Mouse (Mus musculus) embryonic facial prominence, embryonic 13.5 days (tissue): ENCODE results near the gene Isoc2a. TPM values are rescaled to one million over a fixed set of nuclear protein-coding genes. Genes with fewer than 3 reads are reported as not detected.

Experiments used
- polyA plus RNA-seq: library from polyadenylated mRNA; unstranded; fragments of >200 nt; fragmentation: Nextera tagmentation; extraction: Ambion mirVana; gene quantifications from 2 replicates; pipeline ENCODE4 v1.2.1, GENCODE M21; 2015

Isoc2a gene
- polyA plus RNA-seq, 1 experiment from 2014 or later = 1.3 TPM

Other genes starting within 250 kb of the Isoc2a start
- gene Tmem86b, start 245.7 kb upstream of the Isoc2a start, polyA plus RNA-seq = 2.0 and 2.2 TPM in 2 replicates
- 10.5 and 14.1 TPM in 2 replicates for gene Ppp6r1, start 218.1 kb upstream of the Isoc2a start, polyA plus RNA-seq
- 78.4 and 92.3 TPM in 2 replicates for gene Hspbp1, start 192.1 kb upstream of the Isoc2a start, polyA plus RNA-seq
- gene Brsk1, start 186.5 kb upstream of the Isoc2a start, polyA plus RNA-seq = 2.7 and 3.1 TPM in 2 replicates
- gene Tmem150b, start 151.9 kb upstream of the Isoc2a start, polyA plus RNA-seq = 0.24 and 0.45 TPM in 2 replicates
- gene Kmt5c, start 137.0 kb upstream of the Isoc2a start, polyA plus RNA-seq = 62.0 and 64.3 TPM in 2 replicates
- 53.3 and 75.6 TPM in 2 replicates for gene Cox6b2, start 124.1 kb upstream of the Isoc2a start, polyA plus RNA-seq
- not detected in 2 replicates for gene Fam71e2, start 105.9 kb upstream of the Isoc2a start, polyA plus RNA-seq
- not detected in 2 replicates for gene Il11, start 94.3 kb upstream of the Isoc2a start, polyA plus RNA-seq
- not detected in 2 replicates for gene Tmem190, start 94.2 kb upstream of the Isoc2a start, polyA plus RNA-seq
- 6.3 and 7.2 TPM in 2 replicates for gene Tmem238, start 87.5 kb upstream of the Isoc2a start, polyA plus RNA-seq
- 335 and 398 TPM in 2 replicates for gene Rpl28, start 84.3 kb upstream of the Isoc2a start, polyA plus RNA-seq
- 347 and 400 TPM in 2 replicates for gene Ube2s, start 64.6 kb upstream of the Isoc2a start, polyA plus RNA-seq
- gene Shisa7, start 32.5 kb upstream of the Isoc2a start, polyA plus RNA-seq = 0.39 and 0.63 TPM in 2 replicates
- 5.9 and 6.5 TPM in 2 replicates for gene Isoc2b, start 6.9 kb upstream of the Isoc2a start, polyA plus RNA-seq
- 0.15 TPM in 1 of 2 replicates, not detected in the other for gene Gm36210, start 29.4 kb downstream of the Isoc2a start, polyA plus RNA-seq
- 4.3 and 4.8 TPM in 2 replicates for gene Zfp628, start 38.1 kb downstream of the Isoc2a start, polyA plus RNA-seq
- gene Nat14, start 44.9 kb downstream of the Isoc2a start, polyA plus RNA-seq = 3.3 and 4.6 TPM in 2 replicates
- 0.51 and 0.62 TPM in 2 replicates for gene Ssc5d, start 48.6 kb downstream of the Isoc2a start, polyA plus RNA-seq
- 0.18 TPM in 1 of 2 replicates, not detected in the other for gene Sbk2, start 87.3 kb downstream of the Isoc2a start, polyA plus RNA-seq
- 0.08 TPM in 1 of 2 replicates, not detected in the other for gene Sbk3, start 94.0 kb downstream of the Isoc2a start, polyA plus RNA-seq
- 38.4 and 42.0 TPM in 2 replicates for gene Zfp579, start 119.0 kb downstream of the Isoc2a start, polyA plus RNA-seq
- gene Zfp524, start 137.3 kb downstream of the Isoc2a start, polyA plus RNA-seq = 10.3 and 12.0 TPM in 2 replicates
- gene Fiz1, start 137.5 kb downstream of the Isoc2a start, polyA plus RNA-seq = 45.7 and 47.9 TPM in 2 replicates
- gene Gm44973, start 138.3 kb downstream of the Isoc2a start, polyA plus RNA-seq = 1.2 TPM in 1 of 2 replicates, not detected in the other
- gene Zfp865, start 143.2 kb downstream of the Isoc2a start, polyA plus RNA-seq = 7.7 and 7.9 TPM in 2 replicates
- 46.1 and 55.4 TPM in 2 replicates for gene Ccdc106, start 143.4 kb downstream of the Isoc2a start, polyA plus RNA-seq
- gene 4632433K11Rik, start 157.0 kb downstream of the Isoc2a start, polyA plus RNA-seq = not detected in 2 replicates
- 5.6 and 5.9 TPM in 2 replicates for gene Zfp784, start 161.3 kb downstream of the Isoc2a start, polyA plus RNA-seq
- gene Zfp580, start 174.4 kb downstream of the Isoc2a start, polyA plus RNA-seq = 44.7 and 45.9 TPM in 2 replicates
- gene U2af2, start 185.0 kb downstream of the Isoc2a start, polyA plus RNA-seq = 137 and 155 TPM in 2 replicates
- 63.8 and 70.5 TPM in 2 replicates for gene Epn1, start 203.1 kb downstream of the Isoc2a start, polyA plus RNA-seq
- not detected in 2 replicates for gene Rfpl4, start 239.8 kb downstream of the Isoc2a start, polyA plus RNA-seq
- 0.35 and 0.80 TPM in 2 replicates for gene Rasl2-9, start 248.8 kb downstream of the Isoc2a start, polyA plus RNA-seq